Mouse (Mus musculus) C2C12 (cell line): Measurements from ENCODE around the gene Pik3cd. TPM values are rescaled to one million over a fixed set of nuclear protein-coding genes. Genes with fewer than 3 reads are reported as not detected.
"Not testable (repeated sequence)": the region's sequence is repeated elsewhere in the genome, so short reads cannot be mapped to it uniquely, and the experiment has no call there.

Source experiments
- H3K27me3 ChIP-seq: one replicate; pipeline ENCODE4 v1.6.1; 2011; ENCODE audit not compliant: control insufficient read depth, insufficient read depth, insufficient read length
- H3K36me3 ChIP-seq: one replicate; pipeline ENCODE4 v1.6.1; 2011; ENCODE audit not compliant: control insufficient read depth, insufficient read depth
- H3K4me3 ChIP-seq: one replicate; pipeline ENCODE4 v1.5.1; 2011; ENCODE audit warnings: mild to moderate bottlenecking, control low read depth; ENCODE audit not compliant: poor library complexity, insufficient read depth, severe bottlenecking
- H3K79me2 ChIP-seq: one replicate; pipeline ENCODE4 v1.6.1; 2011; ENCODE audit not compliant: control insufficient read depth, insufficient read depth
- H3K79me3 ChIP-seq: one replicate; pipeline ENCODE4 v1.6.1; 2011; ENCODE audit warnings: low read depth, control low read depth
- H3ac ChIP-seq: one replicate; pipeline ENCODE3; 2011; ENCODE audit warnings: low read depth; ENCODE audit not compliant: control insufficient read depth, insufficient read length
- CEBPB ChIP-seq: IDR thresholded peaks from one replicate; pipeline ENCODE4 v1.6.1; 2011; ENCODE audit warnings: low read depth, mild to moderate bottlenecking, control low read depth, moderate library complexity
- CTCF ChIP-seq: IDR thresholded peaks from one replicate; pipeline ENCODE4 v1.5.1; 2011; ENCODE audit not compliant: control insufficient read depth, insufficient read depth, insufficient read length
- FOSL1 ChIP-seq: IDR thresholded peaks from one replicate; pipeline ENCODE4 v1.8.0; 2011; ENCODE audit warnings: mild to moderate bottlenecking, low read length; ENCODE audit not compliant: poor library complexity, insufficient read depth, severe bottlenecking
- MAX ChIP-seq: IDR thresholded peaks from one replicate; pipeline ENCODE4 v1.6.1; 2011; ENCODE audit warnings: mild to moderate bottlenecking, control low read depth
- MYOD1 ChIP-seq: IDR thresholded peaks from one replicate; pipeline ENCODE4 v1.6.1; 2011; ENCODE audit warnings: low read depth; ENCODE audit not compliant: control insufficient read depth, insufficient read length
- MYOG ChIP-seq: IDR thresholded peaks from one replicate; pipeline ENCODE4 v1.6.1; 2011; ENCODE audit not compliant: control insufficient read depth, insufficient read length; ENCODE audit errors: extremely low read depth
- USF1 ChIP-seq: IDR thresholded peaks from one replicate; pipeline ENCODE4 v1.6.1; 2011; ENCODE audit warnings: low read depth, mild to moderate bottlenecking, control low read depth, moderate library complexity
- polyA plus RNA-seq: library from polyadenylated mRNA; unstranded; fragments of >200 nt; fragmentation: generic; extraction: Trizol; gene quantifications from one replicate; pipeline ENCODE4 v1.2.1, GENCODE M21; 2012; ENCODE audit warnings: missing spikeins

Gene Pik3cd
- polyA plus RNA-seq, 1 experiment, result 1.5 TPM

GRCm38 (mm10) chr4:149614869-149615268, 87.5 kb downstream of the Pik3cd start:
- Histone ChIP-seq H3ac (no peak overlapping the region), H3K36me3 (peaks cover 3% of the 10 kb centered on the region), H3K79me3 (no peaks in the 10 kb centered on the region), H3K79me2 (peaks cover 4% of the 10 kb centered on the region), H3K27me3 (no peaks in the 10 kb centered on the region), H3K4me3 (no peak overlapping the region)
- no peak for TF ChIP-seq FOSL1

GRCm38 (mm10) chr4:149613497-149613896, 88.9 kb downstream of the Pik3cd start:
- not testable (repeated sequence) for H3K79me2 ChIP-seq, H3K27me3 ChIP-seq, H3K79me3 ChIP-seq, H3K4me3 ChIP-seq, H3ac ChIP-seq, H3K36me3 ChIP-seq

GRCm38 (mm10) chr4:149611376-149612044, 90.9 kb downstream of the Pik3cd start:
- Histone ChIP-seq H3K4me3 (no peak overlapping the region), H3K79me2 (peaks cover 12% of the 10 kb centered on the region)

GRCm38 (mm10) chr4:149609256-149610025, 92.9 kb downstream of the Pik3cd start:
- no peak for TF ChIP-seq FOSL1
- no peak for TF ChIP-seq MYOG
- no peak for TF ChIP-seq CEBPB
- no peak for TF ChIP-seq USF1
- no peak for TF ChIP-seq CTCF
- TF ChIP-seq MAX, result no peak
- no peak for TF ChIP-seq MYOD1
- no peak overlapping the region for H3ac ChIP-seq
- no peak overlapping the region for H3K4me3 ChIP-seq
- no peaks in the 10 kb centered on the region for H3K27me3 ChIP-seq
- H3K36me3 ChIP-seq, result no peaks in the 10 kb centered on the region
- peaks cover 26% of the 10 kb centered on the region for H3K79me2 ChIP-seq
- no peaks in the 10 kb centered on the region for H3K79me3 ChIP-seq

More at GRCm38 (mm10) chr4:149611376-149612044, 90.9 kb downstream of the Pik3cd start:
- no peaks in the 10 kb centered on the region for H3K36me3 ChIP-seq
- H3K79me3 ChIP-seq, result no peaks in the 10 kb centered on the region
- H3ac ChIP-seq, result no peak overlapping the region
- TF ChIP-seq CTCF (peak; percentile 56), MAX (no peak), CEBPB (no peak)
- H3K27me3 ChIP-seq, result no peaks in the 10 kb centered on the region

- H3K4me3 ChIP-seq, result no peak overlapping the region
- no peaks in the 10 kb centered on the region for H3K36me3 ChIP-seq
- peaks cover 2% of the 10 kb centered on the region for H3K79me3 ChIP-seq
- peaks cover 33% of the 10 kb centered on the region for H3K79me2 ChIP-seq
- H3K27me3 ChIP-seq, result no peaks in the 10 kb centered on the region
- no peak overlapping the region for H3ac ChIP-seq
- TF ChIP-seq CTCF (no peak), MAX (no peak)
Measured at GRCm38 (mm10) chr4:149608309-149608638, 94.1 kb downstream of the Pik3cd start.

- peaks cover 2% of the 10 kb centered on the region for H3K79me3 ChIP-seq
- peaks cover 38% of the 10 kb centered on the region for H3K79me2 ChIP-seq
- H3K27me3 ChIP-seq, result no peaks in the 10 kb centered on the region
- H3ac ChIP-seq, result no peak overlapping the region
- H3K4me3 ChIP-seq, result no peak overlapping the region
- no peak for TF ChIP-seq USF1
- TF ChIP-seq CEBPB, result no peak
- TF ChIP-seq MAX, result no peak
- TF ChIP-seq CTCF, result no peak
- TF ChIP-seq MYOD1, result no peak
- TF ChIP-seq MYOG, result no peak
- TF ChIP-seq FOSL1, result no peak
- H3K36me3 ChIP-seq, result no peaks in the 10 kb centered on the region
Measured at GRCm38 (mm10) chr4:149607591-149608308, 94.6 kb downstream of the Pik3cd start.
